Mouse (Mus musculus): Measurements from ENCODE around the gene Iqgap2. TPM values are rescaled to one million over a fixed set of nuclear protein-coding genes. Genes with fewer than 3 reads are reported as not detected.

The Iqgap2 gene
- polyA plus RNA-seq, 1 experiment from 2014 or later = 4.0 TPM

- H3K27me3 ChIP-seq (replicated peaks; ENCODE audit: control insufficient read depth, insufficient read depth, low read length) = no peaks in the 10 kb centered on the region
- no peaks in the 10 kb centered on the region for H3K4me1 ChIP-seq (replicated peaks; ENCODE audit: control insufficient read depth, insufficient read depth, low read length)
- no peak overlapping the region for H3K4me3 ChIP-seq (replicated peaks; ENCODE audit: low read length)
- no peak overlapping the region for H3K4me2 ChIP-seq (ENCODE audit: low read length)
- H3K27ac ChIP-seq (ENCODE audit: low read length) = no peak overlapping the region
- H3K9ac ChIP-seq (replicated peaks; ENCODE audit: low read depth, low read length) = no peak overlapping the region
- no peaks in the 10 kb centered on the region for H3K9me3 ChIP-seq (ENCODE audit: control insufficient read depth, low read length)
- no peaks in the 10 kb centered on the region for H3K36me3 ChIP-seq (ENCODE audit: control insufficient read depth, insufficient read depth)
- no peak for ATAC-seq
- WGBS = 93% methylated on average over 3 of the region's 3 CpGs
Observed at GRCm38 (mm10) chr13:95902696-95903095, 11.0 kb upstream of the Iqgap2 start.

- Histone ChIP-seq H3K4me3 (replicated peaks; ENCODE audit: low read length) (no peak overlapping the region), H3K27ac (ENCODE audit: low read length) (no peak overlapping the region), H3K36me3 (ENCODE audit: control insufficient read depth, insufficient read depth) (no peaks in the 10 kb centered on the region), H3K4me2 (ENCODE audit: low read length) (no peak overlapping the region), H3K9ac (replicated peaks; ENCODE audit: low read depth, low read length) (no peak overlapping the region), H3K27me3 (replicated peaks; ENCODE audit: control insufficient read depth, insufficient read depth, low read length) (no peaks in the 10 kb centered on the region), H3K9me3 (ENCODE audit: control insufficient read depth, low read length) (no peaks in the 10 kb centered on the region), H3K4me1 (replicated peaks; ENCODE audit: control insufficient read depth, insufficient read depth, low read length) (no peaks in the 10 kb centered on the region)
- no peak for ATAC-seq
- 78% methylated on average over 1 of the region's 1 CpGs for WGBS
Observed at GRCm38 (mm10) chr13:95899885-95900650, 8.3 kb upstream of the Iqgap2 start.

GRCm38 (mm10) chr13:95896501-95896900 lies 4.8 kb upstream of the Iqgap2 start:
- ATAC-seq = no peak
- no peak overlapping the region for H3K4me2 ChIP-seq (ENCODE audit: low read length)
- no peaks in the 10 kb centered on the region for H3K27me3 ChIP-seq (replicated peaks; ENCODE audit: control insufficient read depth, insufficient read depth, low read length)
- no peak overlapping the region for H3K27ac ChIP-seq (ENCODE audit: low read length)
- H3K4me1 ChIP-seq (replicated peaks; ENCODE audit: control insufficient read depth, insufficient read depth, low read length) = peaks cover 6% of the 10 kb centered on the region; the same call in 1 of the 2 replicates
- 89% methylated on average over 6 of the region's 6 CpGs for WGBS
- no peaks in the 10 kb centered on the region for H3K36me3 ChIP-seq (ENCODE audit: control insufficient read depth, insufficient read depth)
- H3K9ac ChIP-seq (replicated peaks; ENCODE audit: low read depth, low read length) = no peak overlapping the region
- H3K4me3 ChIP-seq (replicated peaks; ENCODE audit: low read length) = no peak overlapping the region
- no peaks in the 10 kb centered on the region for H3K9me3 ChIP-seq (ENCODE audit: control insufficient read depth, low read length)

GRCm38 (mm10) chr13:95893166-95893565 lies 1.4 kb upstream of the Iqgap2 start:
- Histone ChIP-seq H3K36me3 (ENCODE audit: control insufficient read depth, insufficient read depth) (no peaks in the 10 kb centered on the region), H3K4me1 (replicated peaks; ENCODE audit: control insufficient read depth, insufficient read depth, low read length) (peaks cover 22% of the 10 kb centered on the region), H3K9me3 (ENCODE audit: control insufficient read depth, low read length) (no peaks in the 10 kb centered on the region), H3K4me2 (ENCODE audit: low read length) (no peak overlapping the region), H3K27ac (ENCODE audit: low read length) (no peak overlapping the region), H3K27me3 (replicated peaks; ENCODE audit: control insufficient read depth, insufficient read depth, low read length) (no peaks in the 10 kb centered on the region), H3K4me3 (replicated peaks; ENCODE audit: low read length) (no peak overlapping the region), H3K9ac (replicated peaks; ENCODE audit: low read depth, low read length) (no peak overlapping the region)
- ATAC-seq = no peak
- WGBS = 91% methylated on average over 4 of the region's 4 CpGs

- Histone ChIP-seq H3K27me3 (replicated peaks; ENCODE audit: control insufficient read depth, insufficient read depth, low read length) (no peaks in the 10 kb centered on the region), H3K9ac (replicated peaks; ENCODE audit: low read depth, low read length) (peak overlapping the region; percentile 76), H3K9me3 (ENCODE audit: control insufficient read depth, low read length) (no peaks in the 10 kb centered on the region), H3K4me1 (replicated peaks; ENCODE audit: control insufficient read depth, insufficient read depth, low read length) (peaks cover 22% of the 10 kb centered on the region), H3K27ac (ENCODE audit: low read length) (no peak overlapping the region), H3K4me2 (ENCODE audit: low read length) (peak overlapping the region; percentile 64), H3K36me3 (ENCODE audit: control insufficient read depth, insufficient read depth) (no peaks in the 10 kb centered on the region), H3K4me3 (replicated peaks; ENCODE audit: low read length) (peak overlapping the region; percentile 79)
- no peak for ATAC-seq
- WGBS = 8% methylated on average over 12 of the region's 12 CpGs
Observed at GRCm38 (mm10) chr13:95892611-95893145, 956 bp upstream of the Iqgap2 start.

GRCm38 (mm10) chr13:95891926-95892610 lies 346 bp upstream of the Iqgap2 start:
- H3K27ac ChIP-seq (ENCODE audit: low read length) = no peak overlapping the region
- H3K9ac ChIP-seq (replicated peaks; ENCODE audit: low read depth, low read length) = peak overlapping the region; percentile 76
- no peaks in the 10 kb centered on the region for H3K27me3 ChIP-seq (replicated peaks; ENCODE audit: control insufficient read depth, insufficient read depth, low read length)
- peak overlapping the region; percentile 64 for H3K4me2 ChIP-seq (ENCODE audit: low read length)
- under 1% methylated on average over 45 of the region's 52 CpGs for WGBS
- peak; percentile 90 for ATAC-seq
- peak overlapping the region; percentile 79 for H3K4me3 ChIP-seq (replicated peaks; ENCODE audit: low read length)
- H3K4me1 ChIP-seq (replicated peaks; ENCODE audit: control insufficient read depth, insufficient read depth, low read length) = peaks cover 22% of the 10 kb centered on the region
- no peaks in the 10 kb centered on the region for H3K9me3 ChIP-seq (ENCODE audit: control insufficient read depth, low read length)
- H3K36me3 ChIP-seq (ENCODE audit: control insufficient read depth, insufficient read depth) = no peaks in the 10 kb centered on the region

- 0% methylated on average over 33 of the region's 33 CpGs for WGBS
- Histone ChIP-seq H3K4me3 (replicated peaks; ENCODE audit: low read length) (peak overlapping the region; percentile 79), H3K9ac (replicated peaks; ENCODE audit: low read depth, low read length) (peak overlapping the region; percentile 76), H3K27me3 (replicated peaks; ENCODE audit: control insufficient read depth, insufficient read depth, low read length) (no peaks in the 10 kb centered on the region), H3K36me3 (ENCODE audit: control insufficient read depth, insufficient read depth) (no peaks in the 10 kb centered on the region), H3K27ac (ENCODE audit: low read length) (no peak overlapping the region), H3K4me2 (ENCODE audit: low read length) (peak overlapping the region; percentile 64), H3K4me1 (replicated peaks; ENCODE audit: control insufficient read depth, insufficient read depth, low read length) (peaks cover 22% of the 10 kb centered on the region), H3K9me3 (ENCODE audit: control insufficient read depth, low read length) (no peaks in the 10 kb centered on the region)
- ATAC-seq = peak; percentile 51
Observed at GRCm38 (mm10) chr13:95890851-95891471, 761 bp downstream of the Iqgap2 start.

GRCm38 (mm10) chr13:95889981-95890545 lies 1.7 kb downstream of the Iqgap2 start:
- Histone ChIP-seq H3K4me1 (replicated peaks; ENCODE audit: control insufficient read depth, insufficient read depth, low read length) (peaks cover 22% of the 10 kb centered on the region), H3K4me3 (replicated peaks; ENCODE audit: low read length) (peak overlapping the region; percentile 13; the same call in 1 of the 2 replicates), H3K4me2 (ENCODE audit: low read length) (peak overlapping the region; percentile 64), H3K9me3 (ENCODE audit: control insufficient read depth, low read length) (no peaks in the 10 kb centered on the region), H3K36me3 (ENCODE audit: control insufficient read depth, insufficient read depth) (no peaks in the 10 kb centered on the region), H3K27ac (ENCODE audit: low read length) (no peak overlapping the region), H3K9ac (replicated peaks; ENCODE audit: low read depth, low read length) (no peak overlapping the region), H3K27me3 (replicated peaks; ENCODE audit: control insufficient read depth, insufficient read depth, low read length) (no peaks in the 10 kb centered on the region)
- 11% methylated on average over 8 of the region's 8 CpGs for WGBS
- no peak for ATAC-seq

GRCm38 (mm10) chr13:95889366-95889765 lies 2.4 kb downstream of the Iqgap2 start:
- Histone ChIP-seq H3K9ac (replicated peaks; ENCODE audit: low read depth, low read length) (no peak overlapping the region), H3K9me3 (ENCODE audit: control insufficient read depth, low read length) (no peaks in the 10 kb centered on the region), H3K4me1 (replicated peaks; ENCODE audit: control insufficient read depth, insufficient read depth, low read length) (peaks cover 22% of the 10 kb centered on the region), H3K36me3 (ENCODE audit: control insufficient read depth, insufficient read depth) (no peaks in the 10 kb centered on the region), H3K27me3 (replicated peaks; ENCODE audit: control insufficient read depth, insufficient read depth, low read length) (no peaks in the 10 kb centered on the region), H3K4me2 (ENCODE audit: low read length) (no peak overlapping the region), H3K27ac (ENCODE audit: low read length) (no peak overlapping the region), H3K4me3 (replicated peaks; ENCODE audit: low read length) (no peak overlapping the region)
- WGBS = 89% methylated on average over 10 of the region's 10 CpGs
- ATAC-seq = no peak
